Mouse (Mus musculus): ENCODE measurements around the gene Wdr4.

- TF ChIP-seq CTCF (conservative IDR thresholded peaks at IDR 0.05; ENCODE audit: low read length) (no peak), POU5F1 (IDR thresholded peaks at IDR 0.05; ENCODE audit: borderline replicate concordance, low read length) (no peak), NANOG (IDR thresholded peaks at IDR 0.05; ENCODE audit: borderline replicate concordance, low read length) (no peak)
These were observed 26.8 kb upstream of the Wdr4 start for GRCm38 (mm10) chr17:31546444-31547196.

Measured in E14TG2a.4 (cell line).